Mouse (Mus musculus): Measurements from ENCODE around the gene Prkcb. TPM values are rescaled to one million over a fixed set of nuclear protein-coding genes. Genes with fewer than 3 reads are reported as not detected.
A peak's percentile ranks its signal among the peaks of the same experiment; 100 is the strongest.
"Not testable (repeated sequence)": the region's sequence is repeated elsewhere in the genome, so short reads cannot be mapped to it uniquely, and the experiment has no call there.

Prkcb gene
- 1.0 TPM in 1 of 2 replicates, not detected in the other for polyA plus RNA-seq (2011; ENCODE audit: insufficient read length, low read depth, missing spikeins)

GRCm38 (mm10) chr7:122288605-122289242 is at the start of gene Prkcb:
Prkcb (plus strand) TSS chr7:122288751.
- H3K4me3 ChIP-seq (ENCODE audit: insufficient read depth, low read length) = peak within 1 kb of the TSS; percentile 29
- no peak for TF ChIP-seq CTCF (IDR thresholded peaks at IDR 0.05; ENCODE audit: borderline replicate concordance, insufficient read depth, low read length)
- no peak for TF ChIP-seq POLR2A (IDR thresholded peaks at IDR 0.05; ENCODE audit: low read depth, low read length)
- H3K27ac ChIP-seq (ENCODE audit: insufficient read depth, low read length) = no peak within 1 kb of the TSS
- H3K4me1 ChIP-seq (ENCODE audit: control insufficient read depth, insufficient read depth, low read length) = no peaks in the 10 kb centered on the region

- H3K4me3 ChIP-seq (ENCODE audit: insufficient read depth, low read length) = no peak overlapping the region
- no peaks in the 10 kb centered on the region for H3K4me1 ChIP-seq (ENCODE audit: control insufficient read depth, insufficient read depth, low read length)
- TF ChIP-seq CTCF (IDR thresholded peaks at IDR 0.05; ENCODE audit: borderline replicate concordance, insufficient read depth, low read length) = no peak
- TF ChIP-seq POLR2A (IDR thresholded peaks at IDR 0.05; ENCODE audit: low read depth, low read length) = no peak
- H3K27ac ChIP-seq (ENCODE audit: insufficient read depth, low read length) = no peak overlapping the region
Measured at GRCm38 (mm10) chr7:122238939-122239338, 49.6 kb upstream of the Prkcb start.

- no peaks in the 10 kb centered on the region for H3K4me1 ChIP-seq (ENCODE audit: control insufficient read depth, insufficient read depth, low read length)
- TF ChIP-seq CTCF (IDR thresholded peaks at IDR 0.05; ENCODE audit: borderline replicate concordance, insufficient read depth, low read length) (no peak), POLR2A (IDR thresholded peaks at IDR 0.05; ENCODE audit: low read depth, low read length) (no peak)
- no peak overlapping the region for H3K4me3 ChIP-seq (ENCODE audit: insufficient read depth, low read length)
- H3K27ac ChIP-seq (ENCODE audit: insufficient read depth, low read length) = no peak overlapping the region
Measured at GRCm38 (mm10) chr7:122240413-122241119, 48.0 kb upstream of the Prkcb start.

GRCm38 (mm10) chr7:122242260-122242659 is 46.3 kb upstream of the Prkcb start:
- no peak overlapping the region for H3K27ac ChIP-seq (ENCODE audit: insufficient read depth, low read length)
- no peaks in the 10 kb centered on the region for H3K4me1 ChIP-seq (ENCODE audit: control insufficient read depth, insufficient read depth, low read length)
- no peak for TF ChIP-seq CTCF (IDR thresholded peaks at IDR 0.05; ENCODE audit: borderline replicate concordance, insufficient read depth, low read length)
- TF ChIP-seq POLR2A (IDR thresholded peaks at IDR 0.05; ENCODE audit: low read depth, low read length) = no peak
- H3K4me3 ChIP-seq (ENCODE audit: insufficient read depth, low read length) = no peak overlapping the region

- H3K4me1 ChIP-seq (ENCODE audit: control insufficient read depth, insufficient read depth, low read length); H3K4me3 ChIP-seq (ENCODE audit: insufficient read depth, low read length); H3K27ac ChIP-seq (ENCODE audit: insufficient read depth, low read length): not testable (repeated sequence)
Measured at GRCm38 (mm10) chr7:122242744-122243143, 45.8 kb upstream of the Prkcb start.

- no peak overlapping the region for H3K4me3 ChIP-seq (ENCODE audit: insufficient read depth, low read length)
- no peak for TF ChIP-seq POLR2A (IDR thresholded peaks at IDR 0.05; ENCODE audit: low read depth, low read length)
- TF ChIP-seq CTCF (IDR thresholded peaks at IDR 0.05; ENCODE audit: borderline replicate concordance, insufficient read depth, low read length) = no peak
- H3K27ac ChIP-seq (ENCODE audit: insufficient read depth, low read length) = no peak overlapping the region
- no peaks in the 10 kb centered on the region for H3K4me1 ChIP-seq (ENCODE audit: control insufficient read depth, insufficient read depth, low read length)
Measured at GRCm38 (mm10) chr7:122244166-122244565, 44.4 kb upstream of the Prkcb start.

GRCm38 (mm10) chr7:122244584-122244983 is 44.0 kb upstream of the Prkcb start:
- no peak overlapping the region for H3K27ac ChIP-seq (ENCODE audit: insufficient read depth, low read length)
- no peak for TF ChIP-seq CTCF (IDR thresholded peaks at IDR 0.05; ENCODE audit: borderline replicate concordance, insufficient read depth, low read length)

GRCm38 (mm10) chr7:122245976-122246375 is 42.6 kb upstream of the Prkcb start:
- Histone ChIP-seq H3K4me1 (ENCODE audit: control insufficient read depth, insufficient read depth, low read length) (no peaks in the 10 kb centered on the region), H3K27ac (ENCODE audit: insufficient read depth, low read length) (no peak overlapping the region), H3K4me3 (ENCODE audit: insufficient read depth, low read length) (no peak overlapping the region)
- TF ChIP-seq POLR2A (IDR thresholded peaks at IDR 0.05; ENCODE audit: low read depth, low read length) (no peak), CTCF (IDR thresholded peaks at IDR 0.05; ENCODE audit: borderline replicate concordance, insufficient read depth, low read length) (no peak)

More at GRCm38 (mm10) chr7:122244584-122244983, 44.0 kb upstream of the Prkcb start:
- no peaks in the 10 kb centered on the region for H3K4me1 ChIP-seq (ENCODE audit: control insufficient read depth, insufficient read depth, low read length)
- no peak overlapping the region for H3K4me3 ChIP-seq (ENCODE audit: insufficient read depth, low read length)

- Histone ChIP-seq H3K4me3 (ENCODE audit: insufficient read depth, low read length) (no peak overlapping the region), H3K4me1 (ENCODE audit: control insufficient read depth, insufficient read depth, low read length) (no peaks in the 10 kb centered on the region), H3K27ac (ENCODE audit: insufficient read depth, low read length) (no peak overlapping the region)
- no peak for TF ChIP-seq POLR2A (IDR thresholded peaks at IDR 0.05; ENCODE audit: low read depth, low read length)
- TF ChIP-seq CTCF (IDR thresholded peaks at IDR 0.05; ENCODE audit: borderline replicate concordance, insufficient read depth, low read length) = no peak
Measured at GRCm38 (mm10) chr7:122247254-122247864, 41.2 kb upstream of the Prkcb start.

- H3K27ac ChIP-seq (ENCODE audit: insufficient read depth, low read length) = no peak overlapping the region
- no peaks in the 10 kb centered on the region for H3K4me1 ChIP-seq (ENCODE audit: control insufficient read depth, insufficient read depth, low read length)
- H3K4me3 ChIP-seq (ENCODE audit: insufficient read depth, low read length) = no peak overlapping the region
- TF ChIP-seq CTCF (IDR thresholded peaks at IDR 0.05; ENCODE audit: borderline replicate concordance, insufficient read depth, low read length) (no peak), POLR2A (IDR thresholded peaks at IDR 0.05; ENCODE audit: low read depth, low read length) (no peak)
Measured at GRCm38 (mm10) chr7:122249321-122249821, 39.2 kb upstream of the Prkcb start.

All from embryonic fibroblast, embryonic 13.5 days (primary cell).